Mouse (Mus musculus) neutrophil, adult 83 days (primary cell): Measurements from ENCODE around the gene Gtf2h3. TPM values are rescaled to one million over a fixed set of nuclear protein-coding genes. Genes with fewer than 3 reads are reported as not detected.

Experiments
- total RNA-seq, 2 experiments: library from RNA; stranded (reverse); gene quantifications; one replicate each; pipeline ENCODE4 v1.2.4; 2023

Gtf2h3 gene
- 10 to 100 TPM in 1 of 2 experiments, 1 to 10 TPM in 1; 9.1 to 11.7 TPM for total RNA-seq

DNA sequence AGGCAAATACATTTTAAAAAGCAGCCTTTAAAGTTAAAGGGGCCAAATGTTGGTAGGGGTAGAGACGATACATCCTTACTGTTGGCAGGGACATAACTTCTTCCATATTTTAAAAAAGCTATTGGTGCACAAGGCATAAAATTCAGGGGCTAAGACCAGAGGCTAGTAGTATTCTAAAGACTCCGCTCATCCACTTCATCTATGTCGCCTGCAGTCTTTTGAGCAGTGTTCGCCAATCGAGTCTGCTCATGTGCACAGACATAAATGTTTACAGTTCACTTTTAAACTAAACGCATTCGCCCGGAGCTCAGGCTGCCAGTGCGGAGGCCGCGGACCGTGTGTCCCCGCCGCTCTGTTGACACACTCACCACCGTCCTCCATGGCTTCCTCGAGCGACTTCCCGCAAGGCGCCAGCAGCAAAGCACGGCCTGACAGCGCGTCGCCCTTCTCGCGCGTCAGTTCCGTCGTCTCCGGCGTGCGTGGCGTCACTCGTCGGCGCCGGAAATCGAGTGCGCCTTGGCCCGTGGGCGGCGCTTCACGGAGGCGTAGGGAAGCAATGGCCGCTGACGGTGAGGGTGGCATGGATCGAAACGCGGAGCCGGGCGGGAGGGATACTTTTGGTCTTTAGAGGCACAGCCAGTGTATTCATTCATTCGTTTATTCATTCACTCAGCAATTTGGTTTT lies at the start of gene Gtf2h3, which contains the start of gene Eif2b1:
Gene Gtf2h3, plus strand, starts transcription at position 508 of the 685 bp plus-strand sequence.
Gene Eif2b1, minus strand, starts transcription at position 499 of the 685 bp plus-strand sequence.

DNA sequence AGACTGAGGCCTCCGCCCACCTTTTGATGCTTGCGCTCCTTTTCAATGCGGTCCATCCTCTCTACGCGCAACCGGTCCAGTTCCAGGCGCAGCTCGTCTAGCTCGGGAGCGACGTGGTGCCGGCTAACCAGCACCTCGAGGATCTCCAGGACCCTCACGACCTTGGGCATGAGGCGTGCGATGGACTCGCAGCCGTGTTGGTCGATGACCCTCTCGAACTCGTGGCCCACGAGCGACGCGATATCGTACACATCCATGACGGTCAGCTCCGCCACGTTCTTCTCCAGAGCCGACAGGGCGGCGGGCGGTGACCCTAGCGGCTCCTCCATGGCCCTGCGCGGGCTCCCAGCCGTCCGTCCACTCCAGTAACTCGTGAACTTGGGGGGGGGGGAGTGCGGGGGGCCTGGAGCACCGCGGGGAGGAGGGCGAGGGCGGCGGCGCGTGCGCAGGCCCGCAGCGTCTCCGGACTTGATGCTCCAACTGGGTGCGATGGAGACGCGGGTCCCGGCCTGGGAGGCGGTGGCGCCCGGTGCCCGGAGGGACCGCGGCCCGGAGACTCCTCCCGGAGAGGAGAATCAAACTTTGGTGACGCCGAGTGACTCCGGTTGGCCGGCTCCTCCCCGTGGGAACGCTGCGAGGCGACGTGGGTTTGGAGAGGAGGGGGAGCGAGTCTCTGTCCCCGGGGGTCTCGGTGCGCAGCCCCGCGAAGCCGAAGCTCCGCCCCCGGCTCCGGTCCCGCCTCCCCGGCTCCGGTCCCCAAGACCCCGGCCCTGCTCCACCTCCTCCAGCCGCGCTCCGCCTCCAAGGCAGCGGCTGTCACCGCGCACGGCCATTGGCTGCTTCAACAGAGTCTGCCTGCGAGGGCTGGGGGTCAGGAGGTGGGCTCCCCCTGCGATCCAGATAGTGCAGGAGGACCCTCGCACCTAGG lies 48.0 kb upstream of the Gtf2h3 start, which contains the start of gene Rilpl1:
Gene Rilpl1, minus strand, starts transcription at position 737 of the 928 bp plus-strand sequence.

DNA sequence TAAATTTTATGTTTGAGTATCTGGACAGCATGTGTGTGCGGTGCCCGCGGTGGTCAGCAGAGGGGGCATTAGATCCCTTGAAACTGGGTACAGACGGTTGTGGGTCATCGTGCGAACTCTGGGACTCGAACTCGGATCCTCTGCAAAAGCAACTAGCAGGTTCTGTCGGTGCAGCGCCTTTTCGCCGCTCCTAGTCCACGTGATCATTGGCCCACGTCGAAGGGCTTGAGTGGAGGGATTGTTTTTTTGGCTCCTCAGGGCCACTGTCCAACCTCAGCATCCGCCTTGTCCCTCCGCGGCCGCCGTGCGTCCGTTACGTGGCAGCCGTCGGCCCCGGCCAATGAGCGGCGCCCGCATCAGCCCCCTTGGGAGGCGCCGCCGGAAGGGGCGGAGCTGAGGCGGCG lies 38.6 kb upstream of the Gtf2h3 start, which contains the start of gene Tmed2:
Gene Tmed2, plus strand, starts transcription at position 313 of the 404 bp plus-strand sequence.

DNA sequence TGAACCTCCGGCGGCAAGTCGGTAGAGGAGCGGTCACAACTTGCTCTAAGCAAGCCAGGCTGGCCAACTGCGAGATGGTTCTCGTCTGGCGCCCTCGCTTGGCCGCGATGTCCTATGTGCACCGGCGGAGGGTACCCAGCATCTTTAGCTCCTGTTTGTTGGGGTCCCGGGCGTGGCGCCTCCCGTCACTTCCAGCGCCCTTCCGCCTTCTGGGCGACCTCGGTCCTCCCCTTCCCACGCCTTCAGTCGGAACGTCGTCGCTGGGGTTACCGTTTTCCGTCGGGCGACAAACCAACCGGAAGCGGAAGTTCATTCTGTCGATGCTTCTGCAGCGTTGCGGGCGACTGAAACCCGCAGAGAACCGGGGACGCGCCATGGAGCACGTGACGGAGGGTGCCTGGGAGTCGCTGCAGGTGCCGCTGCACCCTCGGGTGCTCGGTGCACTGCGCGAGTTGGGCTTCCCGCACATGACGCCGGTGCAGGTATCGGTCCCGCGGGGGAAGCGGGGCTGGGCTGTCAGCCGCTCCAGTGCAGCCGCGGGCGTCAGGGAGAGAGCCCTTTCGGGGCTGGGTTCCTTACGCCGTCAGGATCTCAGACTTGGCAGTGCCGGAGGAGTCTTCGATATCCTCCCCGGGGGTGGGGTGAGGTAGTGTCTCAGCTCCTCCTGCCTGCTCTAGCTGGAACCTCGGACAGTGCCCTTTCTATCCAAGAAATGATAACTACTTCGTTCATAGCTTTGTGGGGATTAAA lies 26.2 kb upstream of the Gtf2h3 start, which contains the start of gene Ddx55:
Gene Ddx55, plus strand, starts transcription at position 307 of the 750 bp plus-strand sequence.

DNA sequence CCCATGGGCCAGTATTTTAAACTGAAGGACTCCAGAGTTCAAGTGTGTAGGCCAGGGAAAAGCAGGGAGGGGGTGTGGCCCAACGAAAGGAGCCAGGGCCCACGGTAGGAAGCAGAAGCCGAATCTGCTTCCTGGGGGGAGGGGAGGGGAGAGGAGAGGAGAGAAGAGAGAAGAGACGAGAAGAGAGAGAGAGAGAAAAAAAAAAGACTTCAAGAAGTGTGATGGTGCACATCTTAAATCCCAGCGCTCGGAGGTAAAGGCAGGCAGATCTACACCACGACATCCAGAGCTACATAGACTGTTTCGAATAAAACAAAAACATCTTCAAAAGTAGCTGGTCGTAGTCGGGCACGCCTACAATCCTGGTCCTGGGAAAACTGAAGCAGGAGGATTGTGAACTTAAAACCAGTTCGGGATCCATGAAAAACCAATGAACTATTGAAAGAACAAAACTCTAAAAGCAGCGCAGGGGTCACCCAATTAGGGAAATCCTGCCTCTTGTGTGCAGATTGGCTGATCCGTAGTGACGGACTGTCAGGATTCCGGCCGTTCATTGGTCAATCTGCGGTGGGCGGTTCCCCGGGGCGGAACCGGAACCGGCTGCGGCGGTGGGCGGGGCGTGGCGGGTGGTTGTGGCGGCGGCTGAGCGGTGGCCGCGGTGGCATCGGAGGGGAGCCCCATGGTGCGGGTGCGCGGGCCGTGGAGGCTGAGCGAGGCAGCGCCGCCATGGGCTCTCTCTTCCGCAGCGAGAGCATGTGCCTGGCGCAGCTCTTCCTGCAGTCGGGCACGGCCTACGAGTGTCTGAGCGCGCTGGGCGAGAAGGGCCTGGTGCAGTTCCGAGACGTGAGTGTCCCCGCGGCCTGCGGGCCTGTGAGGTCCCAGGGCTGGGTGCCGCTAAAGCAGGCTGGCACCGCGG lies 49.8 kb downstream of the Gtf2h3 start, which contains the start of gene Atp6v0a2:
Gene Atp6v0a2, plus strand, starts transcription at position 129 of the 916 bp plus-strand sequence.

Other genes starting within 250 kb of the Gtf2h3 start
- gene Cdk2ap1, start 216.1 kb upstream of the Gtf2h3 start, total RNA-seq = 10 to 100 TPM; 87.3 to 89.0 TPM
- 100 to 1,000 TPM; 148 to 177 TPM for gene Sbno1, start 153.1 kb upstream of the Gtf2h3 start, total RNA-seq
- 100 to 1,000 TPM; 180 to 199 TPM for gene Kmt5a, start 139.2 kb upstream of the Gtf2h3 start, total RNA-seq
- 10 to 100 TPM; 73.8 to 78.3 TPM for gene Rilpl2, start 100.8 kb upstream of the Gtf2h3 start, total RNA-seq
- gene Snrnp35, start 96.0 kb upstream of the Gtf2h3 start, total RNA-seq = 10 to 100 TPM; 11.1 to 16.8 TPM
- 1 to 10 TPM in 1 of 2 experiments, under 1 TPM in 1; 0.53 to 1.3 TPM for gene Rilpl1, start 47.7 kb upstream of the Gtf2h3 start, total RNA-seq
- 100 to 1,000 TPM; 148 to 155 TPM for gene Tmed2, start 38.4 kb upstream of the Gtf2h3 start, total RNA-seq
- gene Ddx55, start 26.3 kb upstream of the Gtf2h3 start, total RNA-seq = 10 to 100 TPM; 13.9 to 14.5 TPM
- 10 to 100 TPM; 17.2 to 19.6 TPM for gene Eif2b1, start within 50 bp of the Gtf2h3 start, total RNA-seq
- 10 to 100 TPM; 27.4 to 33.4 TPM for gene Atp6v0a2, start 49.4 kb downstream of the Gtf2h3 start, total RNA-seq
- not detected for gene Dnah10, start 145.9 kb downstream of the Gtf2h3 start, total RNA-seq